Mouse (Mus musculus): ENCODE measurements around the gene Itga5.
A peak's percentile ranks its signal among the peaks of the same experiment; 100 is the strongest.

Itga5 gene

DNA sequence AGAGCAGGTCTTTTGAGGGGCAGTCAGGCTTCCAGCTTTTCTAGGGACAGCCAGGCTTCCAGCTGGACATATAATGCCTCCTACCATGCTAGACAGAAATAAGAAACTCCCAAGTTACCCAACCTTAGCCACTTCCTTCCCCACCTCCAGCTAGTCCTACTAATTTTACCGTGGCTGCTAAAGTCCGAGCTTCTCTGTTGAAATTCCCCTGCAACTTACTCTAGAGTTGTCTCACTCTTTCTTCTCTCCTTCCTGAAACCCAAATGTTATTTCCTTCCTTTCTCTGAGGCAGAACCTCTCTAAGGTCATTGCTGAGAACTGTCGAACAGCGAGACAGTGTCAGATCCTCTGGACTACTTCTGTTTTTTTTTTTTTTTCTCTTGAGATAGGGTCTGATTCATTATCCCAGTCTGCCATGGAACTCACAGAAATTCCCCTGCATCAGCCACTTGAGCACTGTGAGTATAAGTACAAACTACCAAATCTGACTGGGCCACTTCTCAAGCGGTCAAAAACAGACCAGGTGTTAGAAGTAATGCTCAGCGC, 56.1 kb downstream of the Itga5 start, which contains the start of gene Gpr84:
Gpr84 (minus strand) TSS at position 248 of the 546 bp plus-strand sequence.
- no peak for DNase-seq (ENCODE audit: low spot score)

DNA sequence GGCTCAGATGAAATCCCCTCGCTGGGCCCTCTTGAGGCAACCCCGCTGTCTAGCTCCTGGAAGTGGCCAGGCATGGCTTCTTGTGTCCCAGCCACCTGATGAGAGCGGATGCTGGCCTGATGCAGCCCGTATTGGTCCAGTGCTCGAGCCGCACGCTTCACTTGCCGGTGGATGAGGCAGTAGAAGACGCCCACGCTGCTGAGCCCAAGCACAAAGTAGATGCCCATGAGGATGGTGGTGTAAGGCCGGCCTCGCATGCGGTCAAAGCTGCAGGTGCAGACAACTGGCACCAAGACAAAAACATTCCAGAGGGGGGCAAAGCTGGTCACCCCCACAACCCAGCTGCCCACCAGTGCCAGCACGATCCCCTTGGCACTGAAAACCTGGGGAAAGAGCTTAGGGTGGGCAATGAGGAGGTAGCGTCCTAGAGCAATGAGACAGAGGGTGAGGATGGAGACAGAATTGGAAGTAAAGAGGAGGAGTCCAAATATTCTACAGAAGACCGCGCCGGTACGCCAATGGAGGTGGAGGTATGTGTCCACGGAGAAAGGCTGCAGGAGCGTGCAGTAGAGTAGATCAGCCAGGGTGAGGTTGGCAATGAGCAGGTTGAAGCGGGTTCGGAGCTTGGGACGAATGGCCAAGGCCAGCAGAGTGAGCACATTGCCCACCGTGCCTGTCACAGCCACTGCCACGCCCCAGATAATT, 57.5 kb downstream of the Itga5 start:
- peak; percentile 44 for DNase-seq (ENCODE audit: low spot score)

DNA sequence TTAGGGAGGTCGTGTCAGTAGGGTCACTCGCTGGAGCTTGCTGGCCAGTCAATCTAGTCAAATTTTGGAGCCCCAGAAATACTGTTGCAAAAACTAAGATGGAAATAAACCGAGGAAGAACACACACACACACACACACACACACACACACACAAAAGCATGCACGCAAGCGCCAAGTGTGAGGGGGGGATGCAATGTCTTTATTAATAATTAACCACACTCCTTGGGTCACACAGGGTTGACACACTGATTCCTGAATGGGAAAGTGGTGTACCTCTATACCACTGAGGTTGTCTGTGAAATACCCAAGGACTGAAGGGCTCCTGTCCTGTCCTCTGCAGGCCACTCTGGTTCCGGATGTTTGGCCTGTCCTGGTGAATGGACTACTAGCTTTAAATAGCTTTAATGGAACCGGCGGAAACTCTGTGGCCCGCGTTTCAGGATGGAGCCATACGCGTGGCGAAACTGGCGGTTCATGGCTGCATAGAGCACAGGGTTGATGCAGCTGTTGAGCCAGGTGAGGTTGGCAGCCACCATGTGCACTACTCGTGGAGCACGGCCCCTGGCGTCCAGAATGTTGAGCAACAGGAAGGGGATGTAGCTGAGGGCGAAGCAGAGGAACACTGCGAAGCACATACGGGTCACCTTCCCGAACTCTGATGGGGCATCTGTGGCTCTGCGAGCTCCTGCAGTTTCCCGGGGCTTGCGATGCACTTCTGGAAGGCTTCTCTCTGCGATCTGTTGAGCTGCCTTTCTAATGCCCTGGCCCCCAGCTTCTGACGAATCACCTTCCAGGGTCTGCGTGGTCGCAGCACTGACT, 58.3 kb downstream of the Itga5 start:
- DNase-seq (ENCODE audit: low spot score): peak; percentile 47

DNA sequence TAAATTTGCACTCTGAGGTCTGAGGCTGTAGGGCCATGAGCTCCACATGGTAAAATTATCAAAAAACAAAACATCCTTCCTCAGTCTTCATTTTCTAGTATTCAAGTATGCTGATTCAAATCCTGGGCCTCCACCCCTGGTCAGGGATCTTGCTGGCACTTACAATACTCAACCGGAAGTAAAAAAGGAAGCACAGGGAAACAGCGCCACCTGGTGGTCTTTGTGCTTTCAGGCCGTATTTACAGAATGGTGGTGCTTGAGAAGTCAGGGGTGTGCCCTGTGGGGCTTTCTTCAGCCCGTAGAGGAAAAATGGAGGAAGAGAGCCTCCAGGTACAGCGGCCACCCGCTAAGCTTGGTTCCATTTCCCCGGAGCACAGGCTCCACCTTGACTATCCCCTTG, 59.4 kb downstream of the Itga5 start:
- peak; percentile 95 for DNase-seq (ENCODE audit: low spot score)

DNA sequence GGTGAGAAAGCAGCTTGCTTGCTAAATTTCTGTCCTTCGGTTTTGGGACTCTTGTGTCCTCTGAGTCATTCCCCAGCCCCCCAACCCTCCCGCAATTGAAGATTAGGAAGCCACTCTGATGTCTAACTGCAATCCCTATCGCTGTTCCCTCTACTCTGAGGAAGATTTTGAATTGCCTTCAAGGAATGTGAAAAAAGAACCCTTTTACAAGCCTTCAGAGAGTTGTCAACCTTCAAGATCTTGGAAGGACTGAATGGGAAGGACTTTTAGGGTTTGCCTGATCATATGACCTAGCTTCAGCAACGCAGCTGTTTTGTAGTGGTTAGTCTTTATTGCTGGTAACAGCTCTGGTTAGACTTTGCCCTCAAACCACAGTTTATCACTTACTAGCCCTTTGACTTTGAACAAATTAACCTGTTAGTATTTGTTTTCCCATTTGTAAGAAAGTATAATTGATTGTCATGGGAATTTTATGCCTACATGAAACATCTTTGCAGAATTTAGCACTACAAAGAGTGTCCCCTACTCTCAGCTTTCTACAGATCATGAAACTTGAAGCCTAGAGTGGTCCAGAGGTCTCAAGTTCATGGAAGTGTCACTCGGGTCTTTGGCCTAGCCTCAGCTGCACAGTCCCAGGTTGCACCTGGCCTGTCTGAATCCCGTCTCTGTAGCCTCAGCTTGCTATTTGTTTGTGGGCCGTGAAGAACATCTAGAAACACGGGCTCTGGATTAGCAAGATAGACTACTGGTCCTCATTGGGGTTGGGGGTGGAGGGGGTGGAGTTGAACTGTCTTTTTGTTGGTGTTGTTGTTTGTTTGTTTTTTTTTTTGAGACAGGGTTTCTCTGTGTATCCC, 60.5 kb downstream of the Itga5 start:
- DNase-seq (ENCODE audit: low spot score): peak; percentile 41

DNA sequence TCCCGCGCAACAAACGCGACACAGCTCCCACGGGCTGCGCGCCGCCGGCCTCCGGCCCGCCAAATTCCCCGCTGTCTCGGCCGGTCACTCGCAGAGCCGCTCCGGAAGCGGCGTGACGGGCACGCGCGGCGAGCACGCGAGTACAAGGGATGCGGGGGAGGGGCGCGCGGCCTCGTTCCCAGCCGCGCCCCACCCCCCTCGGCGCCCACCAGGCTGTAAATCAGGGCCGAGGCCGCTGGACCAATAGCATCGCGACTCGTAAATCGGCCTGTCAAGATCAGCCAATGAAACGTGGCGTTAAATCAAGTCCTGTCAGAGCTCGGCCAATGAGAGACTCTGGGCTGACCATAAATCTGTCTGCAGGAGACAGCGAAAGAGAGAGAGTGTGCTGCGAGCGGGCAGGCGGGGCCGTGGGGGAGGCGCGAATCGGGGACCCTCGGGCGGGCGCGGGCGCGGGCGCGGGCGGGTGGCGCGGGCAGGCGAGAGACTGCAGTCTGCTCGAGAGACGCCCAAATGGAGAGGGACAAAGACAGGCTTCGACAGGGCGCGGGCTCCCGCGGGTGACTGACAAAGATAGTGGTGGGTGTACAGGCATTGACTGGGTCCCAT, 61.4 kb downstream of the Itga5 start:
- DNase-seq (ENCODE audit: low spot score): peak; percentile 98

DNA sequence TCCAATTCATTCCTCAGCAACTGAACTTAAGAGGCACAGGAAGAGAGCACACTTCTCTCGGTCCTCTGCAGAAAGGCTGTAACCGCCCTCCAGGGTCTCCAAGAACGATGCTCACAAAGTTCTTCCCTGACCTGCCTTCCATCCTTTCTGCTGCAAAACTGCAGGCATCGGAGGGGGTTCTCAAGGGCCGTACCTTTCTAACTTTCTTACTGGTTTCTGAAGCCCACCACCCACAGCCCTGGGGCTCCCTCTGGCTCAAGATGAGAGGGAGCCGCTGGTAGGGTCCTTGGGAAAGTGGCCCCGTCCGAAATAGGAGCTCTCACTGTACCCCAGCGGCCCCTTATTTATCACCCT, 62.0 kb downstream of the Itga5 start:
- DNase-seq (ENCODE audit: low spot score): peak; percentile 55

DNA sequence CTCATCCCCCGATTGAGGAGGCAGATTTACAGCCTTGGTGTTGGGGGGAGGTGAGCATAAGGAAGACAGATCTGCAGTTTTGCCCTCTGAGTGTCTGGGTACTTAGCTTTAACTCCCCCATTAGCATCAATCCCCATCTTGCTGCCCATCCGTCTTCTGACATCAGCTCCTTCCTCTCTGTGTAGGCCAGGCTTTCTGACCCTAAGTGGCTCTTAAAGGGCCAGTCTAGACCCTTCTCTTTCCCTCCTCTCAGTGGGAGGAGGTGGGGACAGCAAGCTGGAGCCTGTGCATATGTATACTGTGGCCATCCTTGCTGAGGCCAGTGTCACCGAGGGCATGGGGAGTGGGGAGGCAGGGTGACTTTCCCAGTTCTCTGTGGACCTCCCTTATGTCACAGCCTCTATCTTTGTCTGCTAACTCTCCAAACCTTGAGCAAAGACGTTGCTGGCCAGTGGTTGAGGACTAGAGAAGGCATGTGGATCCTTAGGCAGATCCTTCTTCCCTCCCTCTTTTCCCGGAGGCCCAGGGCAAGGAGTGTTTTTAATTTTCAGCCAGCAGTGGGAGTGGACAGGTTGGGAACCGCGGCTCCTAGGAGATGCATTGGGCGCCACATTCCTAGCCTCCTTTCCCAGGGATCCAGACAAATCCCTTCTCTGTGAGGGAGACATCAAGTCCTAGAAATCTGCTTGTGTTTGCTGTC, 62.5 kb downstream of the Itga5 start:
- peak; percentile 46 for DNase-seq (ENCODE audit: low spot score)

DNA sequence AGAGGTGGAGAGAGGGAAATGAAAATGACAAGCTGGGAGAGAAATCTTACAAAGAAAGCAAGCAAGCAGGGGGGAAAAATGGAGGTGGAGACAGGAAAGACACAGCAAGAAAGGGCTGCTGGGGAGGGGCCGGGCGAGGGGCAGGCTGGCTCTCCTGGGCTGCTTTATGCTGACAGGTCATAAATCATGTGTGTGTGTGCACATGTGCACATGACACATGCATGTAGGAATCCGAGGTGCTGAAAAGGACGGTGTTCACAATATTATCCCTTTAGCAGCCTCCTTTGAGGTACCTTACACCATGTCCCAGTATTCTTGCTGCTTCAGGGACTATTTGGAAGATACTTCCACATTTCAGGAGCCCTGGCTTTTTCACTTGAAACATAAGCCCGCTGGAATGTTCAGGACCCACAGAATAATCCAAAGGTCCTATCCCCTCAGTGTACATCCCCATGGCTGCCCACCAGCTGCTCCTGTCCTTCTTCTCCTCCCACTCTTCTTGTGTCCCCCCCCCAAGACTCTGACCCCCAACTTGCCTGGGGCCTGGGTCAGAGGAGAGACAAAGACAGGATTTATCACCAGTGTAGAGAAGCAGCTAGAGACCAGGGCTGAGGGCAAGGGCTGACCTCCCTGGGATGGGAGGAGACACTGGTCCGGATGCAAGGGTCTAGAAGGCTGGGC, 64.1 kb downstream of the Itga5 start:
- DNase-seq (ENCODE audit: low spot score): no peak

DNA sequence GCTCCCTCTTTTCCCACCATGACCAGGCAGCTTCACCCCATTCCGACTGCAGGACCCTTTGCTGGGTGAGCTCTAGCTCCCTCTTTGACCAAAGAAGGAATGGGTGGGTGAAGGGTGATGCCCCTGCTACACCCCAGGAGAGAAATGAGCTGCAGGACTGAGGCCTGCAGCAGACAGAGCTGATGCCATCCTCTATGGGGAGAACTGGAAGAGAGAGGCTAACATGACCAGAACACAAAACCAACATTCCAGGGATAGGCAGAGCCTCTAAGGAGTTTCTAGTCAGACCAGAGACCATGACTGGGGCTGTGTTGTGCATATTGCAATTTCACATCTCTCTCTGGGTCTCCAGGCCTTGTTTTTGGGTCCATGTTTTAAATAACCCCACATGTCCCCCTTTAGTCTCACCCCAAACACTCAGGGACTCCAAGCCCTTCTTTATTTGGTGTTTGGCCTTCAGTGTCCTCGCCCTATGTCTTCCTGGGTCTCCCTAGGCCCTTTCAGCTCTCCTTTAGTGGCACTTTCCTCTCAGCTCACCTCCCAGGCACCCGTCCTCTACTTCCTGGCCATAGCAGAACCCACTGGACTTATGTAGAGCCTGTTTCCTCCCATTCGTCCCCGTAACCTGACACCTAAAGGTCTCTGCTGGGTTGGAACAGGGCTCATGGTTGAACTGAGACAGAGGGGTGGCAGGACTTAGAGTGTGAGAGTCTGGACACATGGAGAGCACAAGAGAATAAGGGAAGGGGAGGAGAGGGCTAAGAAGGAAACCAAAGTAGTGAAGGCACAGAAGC, 64.8 kb downstream of the Itga5 start:
- no peak for DNase-seq (ENCODE audit: low spot score)

DNA sequence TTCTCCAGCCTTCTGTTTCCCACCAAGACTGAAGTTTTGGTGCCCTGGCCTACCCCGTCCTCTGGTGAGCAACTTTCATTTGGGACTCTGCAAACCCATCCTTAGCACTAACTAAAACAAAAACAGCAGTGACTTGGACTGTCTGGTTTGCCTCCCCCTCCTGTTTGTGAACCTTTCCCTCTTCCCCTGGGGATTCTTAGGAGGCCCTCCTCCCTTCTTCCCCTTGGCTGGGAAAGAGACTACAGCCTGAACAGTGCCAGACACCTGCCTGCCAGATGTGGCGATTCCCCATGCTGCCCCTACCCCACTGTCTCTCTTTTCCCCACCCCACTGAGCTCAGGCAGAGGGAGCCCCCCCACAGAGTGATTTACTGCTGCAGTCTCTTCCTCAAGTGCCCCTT, 65.5 kb downstream of the Itga5 start:
- DNase-seq (ENCODE audit: low spot score): no peak

DNA sequence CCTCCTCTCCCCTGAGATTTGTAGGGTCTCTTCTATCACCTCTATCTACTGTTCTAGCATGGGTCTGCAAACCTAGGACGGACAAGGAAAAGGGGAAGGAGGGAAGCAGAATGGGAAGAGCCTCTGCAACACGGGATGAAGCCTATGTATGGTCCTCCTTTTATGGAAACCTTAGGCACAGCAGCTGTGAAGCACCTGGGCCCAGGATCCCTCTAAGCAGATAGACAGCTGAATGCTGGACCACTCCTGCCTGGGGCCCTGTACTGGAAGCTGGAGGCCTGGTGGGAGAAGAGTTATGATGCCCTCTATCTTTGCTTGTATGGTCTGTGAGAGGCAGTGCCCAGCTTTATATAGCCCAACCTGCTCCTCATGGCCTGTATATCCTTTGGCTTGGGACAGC, 66.0 kb downstream of the Itga5 start:
- no peak for DNase-seq (ENCODE audit: low spot score)

DNA sequence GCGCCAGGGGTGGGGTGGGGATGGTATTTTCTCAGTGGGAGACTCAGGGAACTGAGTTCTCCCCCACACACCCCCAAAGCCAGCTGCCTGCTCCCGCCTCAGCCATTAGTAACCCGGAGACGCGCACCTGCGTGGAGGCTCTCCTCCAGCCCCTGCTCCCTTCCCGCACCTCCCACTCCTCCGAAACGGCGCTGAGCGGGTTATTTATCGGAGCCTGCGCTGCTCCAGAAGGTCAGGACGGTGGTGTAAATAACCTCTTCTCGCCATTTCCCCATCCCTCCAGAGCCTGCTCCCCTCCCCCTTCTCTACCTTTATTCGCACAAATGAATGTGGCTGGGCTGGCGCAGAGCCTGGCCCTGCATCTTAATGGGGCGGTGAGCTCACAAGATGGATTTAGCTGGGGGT, 66.5 kb downstream of the Itga5 start:
- peak; percentile 56 for DNase-seq (ENCODE audit: low spot score)

DNA sequence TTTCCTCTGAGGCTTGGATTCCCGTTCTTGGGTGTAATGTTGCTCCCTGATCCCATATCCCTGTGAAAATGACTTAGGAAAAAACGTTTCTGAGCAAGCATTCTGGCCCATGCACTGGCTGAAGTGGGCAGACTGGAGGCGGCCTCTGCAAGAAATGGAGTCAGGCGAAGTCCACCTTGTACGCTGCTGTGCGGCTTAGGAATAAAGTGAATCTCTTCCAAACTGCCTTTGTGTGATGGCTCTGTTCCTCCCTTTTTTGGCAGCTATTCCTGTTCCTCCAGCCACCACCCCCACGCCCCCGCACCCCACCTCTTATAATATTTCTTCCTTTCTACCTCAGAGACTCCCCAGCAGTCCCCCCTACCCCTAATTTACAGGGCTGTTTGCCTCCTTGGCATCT, 66.9 kb downstream of the Itga5 start:
- DNase-seq (ENCODE audit: low spot score): no peak

DNA sequence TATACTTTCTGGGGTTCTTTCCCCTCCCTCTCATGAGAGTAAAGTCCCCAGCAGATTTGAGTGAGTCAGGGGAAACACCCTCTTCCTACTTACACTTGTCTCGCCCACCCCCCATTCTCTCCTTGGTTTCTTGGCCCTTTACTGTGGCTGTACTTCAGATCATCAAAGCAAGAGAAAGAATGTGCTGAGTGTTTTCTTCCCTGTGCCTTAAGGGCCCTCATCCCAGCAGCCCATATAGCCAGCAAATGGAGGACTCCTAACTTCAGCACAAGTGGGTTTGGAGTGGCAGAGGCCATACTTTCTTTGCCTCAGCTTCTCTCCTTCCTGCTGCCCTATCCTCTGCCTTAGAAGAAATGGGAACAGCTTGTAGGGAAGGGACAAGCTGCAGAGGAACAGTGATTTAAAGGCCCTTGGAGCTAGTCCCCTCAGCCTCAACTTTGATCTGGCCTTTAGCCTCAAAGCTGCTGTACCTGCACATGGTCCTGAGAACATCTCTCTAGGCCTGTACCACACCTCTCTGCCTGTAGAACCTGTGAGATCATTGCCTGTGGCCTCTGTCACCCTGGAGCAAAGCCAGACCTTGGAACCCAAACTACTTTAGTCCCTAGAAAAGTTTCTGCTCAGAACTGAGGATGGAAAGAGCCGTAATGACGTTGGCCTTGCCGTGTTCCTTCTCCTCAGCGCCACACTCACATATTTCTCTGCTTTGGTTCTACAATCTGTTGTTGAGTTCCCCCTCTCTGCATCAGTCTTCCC, 67.5 kb downstream of the Itga5 start:
- no peak for DNase-seq (ENCODE audit: low spot score)

DNA sequence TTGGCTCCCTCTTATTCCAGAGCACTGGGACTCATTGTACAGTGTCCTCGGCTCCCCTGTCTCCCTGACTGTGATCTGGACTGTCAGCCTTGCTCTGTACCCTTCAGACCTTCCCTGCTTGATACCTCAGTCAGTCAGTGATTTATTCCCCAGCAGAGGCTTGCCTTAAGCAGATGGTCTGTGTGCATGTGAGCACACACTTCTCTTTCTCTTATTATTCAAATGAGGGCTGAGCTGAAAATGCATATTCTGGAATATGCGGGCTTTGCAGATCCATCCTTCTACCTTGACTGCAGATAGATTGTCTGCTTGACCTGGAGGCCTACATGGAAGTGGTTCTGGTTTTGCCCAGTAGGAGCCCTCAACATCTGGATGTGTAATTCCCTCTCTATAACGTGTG, 68.5 kb downstream of the Itga5 start:
- DNase-seq (ENCODE audit: low spot score): no peak

DNA sequence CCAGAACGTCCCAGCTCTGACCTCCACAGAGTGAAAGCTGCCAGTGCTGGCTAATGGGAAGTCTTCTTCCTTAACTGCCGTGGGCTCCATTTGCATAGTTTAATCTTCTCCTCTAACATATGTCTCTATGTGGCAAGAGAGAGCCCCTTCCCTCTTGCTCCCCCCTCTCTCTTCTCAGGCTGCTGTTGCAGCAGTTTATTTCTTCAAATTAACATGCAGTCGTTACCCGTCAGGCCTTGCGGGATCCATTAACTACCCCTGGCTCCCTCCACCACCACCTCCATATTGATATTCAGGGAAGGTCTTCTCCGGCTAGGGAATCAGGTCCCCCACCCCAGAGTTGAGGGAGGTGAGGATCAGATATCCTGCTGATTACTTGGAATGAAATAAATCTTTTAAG, 69.2 kb downstream of the Itga5 start:
- DNase-seq (ENCODE audit: low spot score): no peak

DNA sequence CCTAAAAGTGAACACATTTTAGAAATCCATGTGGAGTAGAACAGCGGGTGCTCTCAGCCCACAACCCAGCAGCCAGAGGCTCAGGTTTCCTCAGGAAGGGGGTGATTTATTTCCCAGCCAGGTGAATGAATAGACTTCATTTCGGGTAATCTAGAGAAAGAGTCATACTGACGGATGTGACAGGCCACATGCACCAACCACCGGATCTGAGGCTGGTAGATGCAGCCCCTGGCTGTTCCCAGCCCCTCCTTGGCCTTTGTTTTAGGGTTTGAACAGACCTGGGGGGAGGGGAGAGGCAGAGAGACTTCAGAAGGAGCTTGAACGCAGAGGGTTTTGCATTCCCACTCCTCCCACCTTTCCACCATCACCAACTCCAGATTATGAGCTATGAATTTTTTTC, 70.7 kb downstream of the Itga5 start:
- DNase-seq (ENCODE audit: low spot score): no peak

DNA sequence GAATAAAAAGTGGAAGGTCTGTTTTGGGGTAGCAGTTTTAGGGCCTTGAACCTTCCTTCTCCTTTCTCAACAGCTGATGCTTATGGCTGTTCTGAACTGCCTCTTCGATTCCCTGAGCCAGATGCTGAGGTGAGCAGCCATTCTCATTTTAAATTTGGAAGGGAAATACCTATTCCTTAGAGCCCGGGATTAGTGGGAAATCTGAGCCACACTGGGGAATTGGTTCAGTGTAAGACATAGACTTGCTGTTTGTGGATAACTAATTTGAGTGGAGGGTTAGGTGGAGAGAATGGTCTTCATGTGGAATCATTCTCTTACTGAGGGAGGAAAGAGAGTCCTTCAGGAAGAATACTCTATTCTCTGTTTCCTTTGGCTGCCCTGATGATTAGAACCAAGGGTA, 71.9 kb downstream of the Itga5 start:
- DNase-seq (ENCODE audit: low spot score): no peak
